Mouse (Mus musculus): ENCODE results near the gene Gm47985. TPM values are rescaled to one million over a fixed set of nuclear protein-coding genes. Genes with fewer than 3 reads are reported as not detected.

Gene Gm47985
- polyA plus RNA-seq, 1 experiment from 2014 or later, result 0.16 TPM

- H3K27ac ChIP-seq (ENCODE audit: low read depth), result no peak overlapping the region
- H3K4me1 ChIP-seq (replicated peaks; ENCODE audit: control insufficient read depth, insufficient read depth, low read length), result no peaks in the 10 kb centered on the region
- no peaks in the 10 kb centered on the region for H3K36me3 ChIP-seq (ENCODE audit: control insufficient read depth, insufficient read depth, low read length)
- no peaks in the 10 kb centered on the region for H3K9me3 ChIP-seq (ENCODE audit: control insufficient read depth, low read length)
- no peak for ATAC-seq (replicated peaks; ENCODE audit: low FRiP score, low TSS enrichment, low read depth)
- DNase-seq (ENCODE audit: low spot score), result no peak
- no peak overlapping the region for H3K4me3 ChIP-seq (ENCODE audit: low read depth, low read length)
- WGBS, result 71% methylated on average over 1 of the region's 1 CpGs
- H3K27me3 ChIP-seq (replicated peaks; ENCODE audit: control insufficient read depth, insufficient read depth, low read length), result no peaks in the 10 kb centered on the region
- no peak overlapping the region for H3K9ac ChIP-seq (ENCODE audit: low read length)
- H3K4me2 ChIP-seq (ENCODE audit: low read length), result no peak overlapping the region
Observed at GRCm38 (mm10) chr1:151223377-151223776, 41.0 kb downstream of the Gm47985 start.

GRCm38 (mm10) chr1:151224536-151224935, 42.2 kb downstream of the Gm47985 start:
- Histone ChIP-seq H3K9me3 (ENCODE audit: control insufficient read depth, low read length) (no peaks in the 10 kb centered on the region), H3K4me1 (replicated peaks; ENCODE audit: control insufficient read depth, insufficient read depth, low read length) (no peaks in the 10 kb centered on the region), H3K4me3 (ENCODE audit: low read depth, low read length) (no peak overlapping the region), H3K27ac (ENCODE audit: low read depth) (no peak overlapping the region), H3K9ac (ENCODE audit: low read length) (no peak overlapping the region), H3K27me3 (replicated peaks; ENCODE audit: control insufficient read depth, insufficient read depth, low read length) (no peaks in the 10 kb centered on the region), H3K36me3 (ENCODE audit: control insufficient read depth, insufficient read depth, low read length) (no peaks in the 10 kb centered on the region), H3K4me2 (ENCODE audit: low read length) (no peak overlapping the region)
- WGBS, result 77% methylated on average over 1 of the region's 1 CpGs
- ATAC-seq (replicated peaks; ENCODE audit: low FRiP score, low TSS enrichment, low read depth) (no peak), DNase-seq (ENCODE audit: low spot score) (no peak)

GRCm38 (mm10) chr1:151227506-151227905, 45.2 kb downstream of the Gm47985 start:
- DNase-seq (ENCODE audit: low spot score), result no peak
- Histone ChIP-seq H3K4me3 (ENCODE audit: low read depth, low read length) (no peak overlapping the region), H3K4me1 (replicated peaks; ENCODE audit: control insufficient read depth, insufficient read depth, low read length) (no peaks in the 10 kb centered on the region), H3K27me3 (replicated peaks; ENCODE audit: control insufficient read depth, insufficient read depth, low read length) (no peaks in the 10 kb centered on the region), H3K36me3 (ENCODE audit: control insufficient read depth, insufficient read depth, low read length) (no peaks in the 10 kb centered on the region), H3K27ac (ENCODE audit: low read depth) (no peak overlapping the region), H3K9ac (ENCODE audit: low read length) (no peak overlapping the region), H3K4me2 (ENCODE audit: low read length) (no peak overlapping the region), H3K9me3 (ENCODE audit: control insufficient read depth, low read length) (no peaks in the 10 kb centered on the region)
- ATAC-seq (replicated peaks; ENCODE audit: low FRiP score, low TSS enrichment, low read depth), result no peak
- 68% methylated on average over 8 of the region's 8 CpGs for WGBS

- no peak overlapping the region for H3K27ac ChIP-seq (ENCODE audit: low read depth)
- H3K4me2 ChIP-seq (ENCODE audit: low read length), result no peak overlapping the region
- no peak overlapping the region for H3K4me3 ChIP-seq (ENCODE audit: low read depth, low read length)
- no peaks in the 10 kb centered on the region for H3K4me1 ChIP-seq (replicated peaks; ENCODE audit: control insufficient read depth, insufficient read depth, low read length)
- ATAC-seq (replicated peaks; ENCODE audit: low FRiP score, low TSS enrichment, low read depth) (no peak), DNase-seq (ENCODE audit: low spot score) (no peak)
- 66% methylated on average over 1 of the region's 1 CpGs for WGBS
- H3K27me3 ChIP-seq (replicated peaks; ENCODE audit: control insufficient read depth, insufficient read depth, low read length), result no peaks in the 10 kb centered on the region
- H3K9me3 ChIP-seq (ENCODE audit: control insufficient read depth, low read length), result no peaks in the 10 kb centered on the region
- no peaks in the 10 kb centered on the region for H3K36me3 ChIP-seq (ENCODE audit: control insufficient read depth, insufficient read depth, low read length)
- H3K9ac ChIP-seq (ENCODE audit: low read length), result no peak overlapping the region
Observed at GRCm38 (mm10) chr1:151228320-151228989, 46.1 kb downstream of the Gm47985 start.

- no peak for ATAC-seq (replicated peaks; ENCODE audit: low FRiP score, low TSS enrichment, low read depth)
- 83% methylated on average over 3 of the region's 3 CpGs for WGBS
Observed at GRCm38 (mm10) chr1:151232346-151232745, 50.0 kb downstream of the Gm47985 start.

GRCm38 (mm10) chr1:151233756-151234155, 51.4 kb downstream of the Gm47985 start:
- H3K9ac ChIP-seq (ENCODE audit: low read length), result no peak overlapping the region
- no peaks in the 10 kb centered on the region for H3K9me3 ChIP-seq (ENCODE audit: control insufficient read depth, low read length)
- no peak overlapping the region for H3K27ac ChIP-seq (ENCODE audit: low read depth)
- H3K4me3 ChIP-seq (ENCODE audit: low read depth, low read length), result no peak overlapping the region
- 73% methylated on average over 3 of the region's 3 CpGs for WGBS
- H3K4me1 ChIP-seq (replicated peaks; ENCODE audit: control insufficient read depth, insufficient read depth, low read length), result no peaks in the 10 kb centered on the region
- DNase-seq (ENCODE audit: low spot score) (no peak), ATAC-seq (replicated peaks; ENCODE audit: low FRiP score, low TSS enrichment, low read depth) (no peak)
- H3K27me3 ChIP-seq (replicated peaks; ENCODE audit: control insufficient read depth, insufficient read depth, low read length), result no peaks in the 10 kb centered on the region
- no peak overlapping the region for H3K4me2 ChIP-seq (ENCODE audit: low read length)
- H3K36me3 ChIP-seq (ENCODE audit: control insufficient read depth, insufficient read depth, low read length), result no peaks in the 10 kb centered on the region

More at GRCm38 (mm10) chr1:151232346-151232745, 50.0 kb downstream of the Gm47985 start:
- Histone ChIP-seq H3K27me3 (replicated peaks; ENCODE audit: control insufficient read depth, insufficient read depth, low read length) (no peaks in the 10 kb centered on the region), H3K4me3 (ENCODE audit: low read depth, low read length) (no peak overlapping the region), H3K36me3 (ENCODE audit: control insufficient read depth, insufficient read depth, low read length) (no peaks in the 10 kb centered on the region), H3K9ac (ENCODE audit: low read length) (no peak overlapping the region), H3K4me1 (replicated peaks; ENCODE audit: control insufficient read depth, insufficient read depth, low read length) (no peaks in the 10 kb centered on the region), H3K27ac (ENCODE audit: low read depth) (no peak overlapping the region), H3K4me2 (ENCODE audit: low read length) (no peak overlapping the region), H3K9me3 (ENCODE audit: control insufficient read depth, low read length) (no peaks in the 10 kb centered on the region)
- DNase-seq (ENCODE audit: low spot score), result no peak

Other genes starting within 250 kb of the Gm47985 start
- 6.3 and 7.0 TPM in 2 replicates for gene Hmcn1, start 189.1 kb upstream of the Gm47985 start, polyA plus RNA-seq (2014; fragmentation: Nextera tagmentation; extraction: Ambion mirVana)
- 0.32 TPM in 1 of 2 replicates, not detected in the other for gene Gm8947, start 9.8 kb downstream of the Gm47985 start, polyA plus RNA-seq (2014; fragmentation: Nextera tagmentation; extraction: Ambion mirVana)
- gene Gm47995, start 15.9 kb downstream of the Gm47985 start, polyA plus RNA-seq (2014; fragmentation: Nextera tagmentation; extraction: Ambion mirVana), result 0.23 TPM in 1 of 2 replicates, not detected in the other
- 0.30 TPM in 1 of 2 replicates, not detected in the other for gene 3110040M04Rik, start 21.6 kb downstream of the Gm47985 start, polyA plus RNA-seq (2014; fragmentation: Nextera tagmentation; extraction: Ambion mirVana)
- gene Gm47996, start 27.6 kb downstream of the Gm47985 start, polyA plus RNA-seq (2014; fragmentation: Nextera tagmentation; extraction: Ambion mirVana), result not detected in 2 replicates
- gene Ivns1abp, start 161.9 kb downstream of the Gm47985 start, polyA plus RNA-seq (2014; fragmentation: Nextera tagmentation; extraction: Ambion mirVana), result 298 and 319 TPM in 2 replicates
- 24.4 and 26.8 TPM in 2 replicates for gene Swt1, start 245.9 kb downstream of the Gm47985 start, polyA plus RNA-seq (2014; fragmentation: Nextera tagmentation; extraction: Ambion mirVana)
- 38.7 and 40.5 TPM in 2 replicates for gene Trmt1l, start 246.0 kb downstream of the Gm47985 start, polyA plus RNA-seq (2014; fragmentation: Nextera tagmentation; extraction: Ambion mirVana)

All from intestine, embryonic 14.5 days (tissue).